Mouse (Mus musculus) kidney, postnatal 4 days (tissue): ENCODE measurements around the gene Xlr5b.
"Not testable (repeated sequence)": the region's sequence is repeated elsewhere in the genome, so short reads cannot be mapped to it uniquely, and the experiment has no call there.

Experiments used
- DNase-seq, 2 experiments: peaks; one replicate each; pipeline ENCODE4 v3.0.0; 2021; ENCODE audit warnings: mixed read lengths in 2 of 2

Xlr5b gene

GRCm38 (mm10) chrX:73148496-73148895 is at the start of gene Xlr5b:
Xlr5b (plus strand) TSS chrX:73148796.
- DNase-seq = not testable (repeated sequence)

- not testable (repeated sequence) for DNase-seq
These were observed 31.8 kb upstream of the Xlr5b start, which contains the start of gene Gm14685 for GRCm38 (mm10) chrX:73116747-73117146. Gm14685 (plus strand) TSS chrX:73117047.

- not testable (repeated sequence) for DNase-seq
These were observed 25.5 kb upstream of the Xlr5b start for GRCm38 (mm10) chrX:73122859-73123829.

GRCm38 (mm10) chrX:73143218-73143618 is 5.4 kb upstream of the Xlr5b start:
- not testable (repeated sequence) for DNase-seq

- DNase-seq = not testable (repeated sequence)
These were observed 754 bp downstream of the Xlr5b start, which contains the start of gene DXBay18 for GRCm38 (mm10) chrX:73149350-73149749. DXBay18 (minus strand) TSS chrX:73149450.

- not testable (repeated sequence) for DNase-seq
These were observed 28.3 kb downstream of the Xlr5b start, which contains the start of gene Spin2d for GRCm38 (mm10) chrX:73176889-73177288. Spin2d (minus strand) TSS chrX:73176989.

GRCm38 (mm10) chrX:73191934-73192333 is 43.3 kb downstream of the Xlr5b start, which contains the start of gene Xlr3b:
Xlr3b (plus strand) TSS chrX:73192207.
- peak; percentile 9 to 25 for DNase-seq
